ENCODE assay signal across 8 mouse cellular contexts in the genomic region with DNA sequence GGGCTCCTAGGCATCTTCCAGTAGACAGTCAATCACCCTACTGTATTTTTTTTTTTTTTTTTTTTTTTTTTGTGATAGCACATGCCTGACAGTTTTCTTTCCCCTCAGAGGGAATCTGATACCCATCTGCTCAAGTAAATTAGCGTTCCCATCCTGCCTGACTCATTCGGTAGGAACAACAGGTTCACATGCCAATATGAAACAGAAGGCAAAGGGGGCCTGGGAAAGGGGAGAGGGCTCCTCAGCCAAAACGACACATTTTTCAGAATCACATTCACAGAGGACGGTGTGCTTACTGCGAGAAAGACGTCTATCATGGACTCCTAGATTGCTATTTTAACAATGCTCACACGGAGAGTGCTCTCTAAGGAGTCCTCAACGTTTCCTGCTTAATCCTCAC. TPM values are rescaled to one million over a fixed set of nuclear protein-coding genes. Genes with fewer than 3 reads are reported as not detected.
A peak's percentile ranks its signal among the peaks of the same experiment; 100 is the strongest.
DNase-seq lines count a peak whose midpoint lies in the region; ATAC-seq lines count a peak whose summit lies in the region.

No protein-coding gene starts in this region.

- H3K9me3 ChIP-seq in embryonic facial prominence, embryonic 15.5 days (replicated peaks) = no peaks in the 10 kb centered on the region
- H3K9me3 ChIP-seq in neural tube, embryonic 12.5 days = no peaks in the 10 kb centered on the region

- H3K27me3 ChIP-seq in embryonic facial prominence, embryonic 15.5 days = no peaks in the 10 kb centered on the region
- no peaks in the 10 kb centered on the region for H3K27me3 ChIP-seq in neural tube, embryonic 12.5 days (replicated peaks)

- 0 out of 2 replicates have a peak overlapping the region, but pooled peaks have one; percentile 98 for H3K9ac ChIP-seq in embryonic facial prominence, embryonic 15.5 days
- peak overlapping the region; percentile 95; the same call in 1 of the 2 replicates for H3K9ac ChIP-seq in neural tube, embryonic 12.5 days

- peak overlapping the region; percentile 94 for H3K4me3 ChIP-seq in embryonic facial prominence, embryonic 15.5 days (replicated peaks)
- peak overlapping the region; percentile 90 for H3K4me3 ChIP-seq in neural tube, embryonic 12.5 days

- DNase-seq in cerebellum, postnatal 14 days = peak; percentile 54 to 56
- DNase-seq in cerebellum, adult 11 months = no peak
- peak; percentile 22 for DNase-seq in 3134 (ENCODE audit: extremely low read depth, insufficient read length, low spot score)
- peak; percentile 37 to 45 for DNase-seq in layer of hippocampus, postnatal 10 days (ENCODE audit: low spot score in 2 of 2)
- DNase-seq in spleen, postnatal 36 days (ENCODE audit: low spot score in 2 of 2) = no peak
- DNase-seq in gastrocnemius, adult 8-10 months (ENCODE audit: low spot score in 2 of 2) = no peak

- H3K36me3 ChIP-seq in embryonic facial prominence, embryonic 15.5 days = peaks cover 9% of the 10 kb centered on the region; the same call in 1 of the 2 replicates
- peaks cover 3% of the 10 kb centered on the region; the same call in 1 of the 2 replicates for H3K36me3 ChIP-seq in neural tube, embryonic 12.5 days

- H3K4me1 ChIP-seq in embryonic facial prominence, embryonic 15.5 days = peaks cover 13% of the 10 kb centered on the region
- H3K4me1 ChIP-seq in neural tube, embryonic 12.5 days = peaks cover 7% of the 10 kb centered on the region

- under 1% methylated on average over 8 of the region's 8 CpGs for WGBS in embryonic facial prominence, embryonic 15.5 days
- WGBS in neural tube, embryonic 12.5 days = 2% methylated on average over 8 of the region's 8 CpGs

- ATAC-seq in embryonic facial prominence, embryonic 15.5 days (ENCODE audit: insufficient number of reproducible peaks, low FRiP score, low TSS enrichment, low read depth) = no peak
- no peak for ATAC-seq in neural tube, embryonic 12.5 days (ENCODE audit: low FRiP score, low read depth)

- H3K4me2 ChIP-seq in embryonic facial prominence, embryonic 15.5 days (replicated peaks) = peak overlapping the region; percentile 65
- H3K4me2 ChIP-seq in neural tube, embryonic 12.5 days (replicated peaks) = peak overlapping the region; percentile 86

- no peak overlapping the region for H3K27ac ChIP-seq in embryonic facial prominence, embryonic 15.5 days (replicated peaks)
- no peak overlapping the region for H3K27ac ChIP-seq in neural tube, embryonic 12.5 days

RNA-seq across cellular contexts. Expression of a gene that starts 0.9 kb away (rescaled TPM):
- 20.0 and 20.5 TPM in 2 replicates for polyA plus RNA-seq in embryonic facial prominence, embryonic 15.5 days (2015; fragmentation: Nextera tagmentation; extraction: Ambion mirVana)
- total RNA-seq in layer of hippocampus, postnatal 10 days (2021) = 10 to 100 TPM; 31.6 to 35.5 TPM
- polyA plus RNA-seq in neural tube, embryonic 12.5 days (2016; fragmentation: Nextera tagmentation; extraction: Ambion mirVana) = 15.9 and 16.0 TPM in 2 replicates
- total RNA-seq in gastrocnemius, adult 8-10 months (2022) = 1 to 10 TPM; 1.4 to 2.6 (median 1.9) TPM

RNA-seq across cellular contexts. Expression of a gene that starts 24.4 kb away (rescaled TPM):
- polyA plus RNA-seq in embryonic facial prominence, embryonic 15.5 days (2015; fragmentation: Nextera tagmentation; extraction: Ambion mirVana) = 192 and 221 TPM in 2 replicates
- total RNA-seq in layer of hippocampus, postnatal 10 days (2021) = 10 to 100 TPM; 61.4 to 69.8 TPM
- 150 and 163 TPM in 2 replicates for polyA plus RNA-seq in neural tube, embryonic 12.5 days (2016; fragmentation: Nextera tagmentation; extraction: Ambion mirVana)
- 10 to 100 TPM; 67.7 to 76.8 (median 68.6) TPM for total RNA-seq in gastrocnemius, adult 8-10 months (2022)

Comparison
In these comparisons a context has a peak if more than half of its experiments do, and no peak if none do; other contexts are left out.
1. DNase-seq: peak in cerebellum, postnatal 14 days (2 of 2), 3134 (single experiment) and layer of hippocampus, postnatal 10 days (2 of 2); none in cerebellum, adult 11 months (single experiment), spleen, postnatal 36 days (0 of 2) and gastrocnemius, adult 8-10 months (0 of 2).
2. RNA of a gene that starts 0.9 kb away (total RNA-seq): 31.6 to 35.5 TPM in layer of hippocampus, postnatal 10 days; 1.4 to 2.6 TPM in gastrocnemius, adult 8-10 months; every median in the first group is over 4 times any median in the second.